Mouse (Mus musculus) retina, embryonic 14.5 days (tissue): ENCODE data around the gene Tbc1d16.
"Not testable (repeated sequence)": the region's sequence is repeated elsewhere in the genome, so short reads cannot be mapped to it uniquely, and the experiment has no call there.

Source experiments
- DNase-seq: peaks from one replicate; pipeline ENCODE4 v3.0.0-alpha.2; 2015; ENCODE audit warnings: low spot score

The Tbc1d16 gene

GRCm38 (mm10) chr11:119228091-119228781 lies at the start of gene Tbc1d16, which contains the start of gene Ccdc40:
Tbc1d16 (minus strand) TSS chr11:119228499.
Ccdc40 (plus strand) TSS chr11:119228572.
- peak; percentile 84 for DNase-seq

- peak; percentile 41 for DNase-seq
These were observed 45.1 kb upstream of the Tbc1d16 start for GRCm38 (mm10) chr11:119273186-119273930.

- DNase-seq: not testable (repeated sequence)
These were observed 44.2 kb upstream of the Tbc1d16 start for GRCm38 (mm10) chr11:119272492-119272891.

GRCm38 (mm10) chr11:119268557-119269195 lies 40.4 kb upstream of the Tbc1d16 start:
- DNase-seq: no peak

- peak; percentile 98 for DNase-seq
These were observed 39.7 kb upstream of the Tbc1d16 start, which contains the start of gene Gaa for GRCm38 (mm10) chr11:119267768-119268556. Gaa (plus strand) TSS chr11:119267887.

GRCm38 (mm10) chr11:119267241-119267674 lies 39.0 kb upstream of the Tbc1d16 start:
- no peak for DNase-seq

GRCm38 (mm10) chr11:119265811-119266210 lies 37.5 kb upstream of the Tbc1d16 start:
- no peak for DNase-seq

GRCm38 (mm10) chr11:119264413-119264812 lies 36.1 kb upstream of the Tbc1d16 start:
- DNase-seq: no peak

GRCm38 (mm10) chr11:119259977-119260376 lies 31.7 kb upstream of the Tbc1d16 start:
- DNase-seq: no peak

- DNase-seq: peak; percentile 74
These were observed 30.4 kb upstream of the Tbc1d16 start for GRCm38 (mm10) chr11:119258572-119259322.

GRCm38 (mm10) chr11:119258216-119258571 lies 29.9 kb upstream of the Tbc1d16 start:
- no peak for DNase-seq

- not testable (repeated sequence) for DNase-seq
These were observed 28.3 kb upstream of the Tbc1d16 start for GRCm38 (mm10) chr11:119256557-119256956.

GRCm38 (mm10) chr11:119252854-119253541 lies 24.7 kb upstream of the Tbc1d16 start:
- peak; percentile 68 for DNase-seq

- no peak for DNase-seq
These were observed 22.7 kb upstream of the Tbc1d16 start for GRCm38 (mm10) chr11:119250998-119251397.

- peak; percentile 91 for DNase-seq
These were observed 20.7 kb upstream of the Tbc1d16 start for GRCm38 (mm10) chr11:119249011-119249410.

- not testable (repeated sequence) for DNase-seq
These were observed 17.2 kb upstream of the Tbc1d16 start for GRCm38 (mm10) chr11:119245543-119245942.

- DNase-seq: no peak
These were observed 11.2 kb upstream of the Tbc1d16 start for GRCm38 (mm10) chr11:119239480-119239879.

- DNase-seq: peak; percentile 72
These were observed 10.0 kb upstream of the Tbc1d16 start for GRCm38 (mm10) chr11:119238305-119238721.

GRCm38 (mm10) chr11:119237568-119238304 lies 9.4 kb upstream of the Tbc1d16 start:
- DNase-seq: no peak

- DNase-seq: no peak
These were observed 8.7 kb upstream of the Tbc1d16 start for GRCm38 (mm10) chr11:119237007-119237406.
